Mouse (Mus musculus): ENCODE measurements around the gene 1700018B08Rik. TPM values are rescaled to one million over a fixed set of nuclear protein-coding genes. Genes with fewer than 3 reads are reported as not detected.

Gene 1700018B08Rik
- polyA plus RNA-seq, 1 experiment from 2014 or later: not detected

GRCm38 (mm10) chr8:121570801-121571200 is 26.7 kb upstream of the 1700018B08Rik start:
- H3K27ac ChIP-seq (ENCODE audit: low read depth, low read length): no peak overlapping the region
- no peak overlapping the region for H3K9ac ChIP-seq (ENCODE audit: low read length)
- no peaks in the 10 kb centered on the region for H3K4me1 ChIP-seq (replicated peaks; ENCODE audit: control insufficient read depth, insufficient read depth, low read length)
- WGBS: 91% methylated on average over 17 of the region's 17 CpGs
- H3K4me2 ChIP-seq (ENCODE audit: low read depth, low read length, severe bottlenecking): no peak overlapping the region
- no peaks in the 10 kb centered on the region for H3K36me3 ChIP-seq (ENCODE audit: control insufficient read depth, insufficient read depth, low read length)
- no peaks in the 10 kb centered on the region for H3K27me3 ChIP-seq (ENCODE audit: control insufficient read depth, insufficient read depth, low read length)
- H3K4me3 ChIP-seq (ENCODE audit: low read depth, low read length): no peak overlapping the region
- DNase-seq (ENCODE audit: low spot score) (no peak), ATAC-seq (replicated peaks; ENCODE audit: low FRiP score) (no peak)
- no peaks in the 10 kb centered on the region for H3K9me3 ChIP-seq (ENCODE audit: control insufficient read depth, low read length)

- H3K36me3 ChIP-seq (ENCODE audit: control insufficient read depth, insufficient read depth, low read length): no peaks in the 10 kb centered on the region
- H3K4me3 ChIP-seq (ENCODE audit: low read depth, low read length): no peak overlapping the region
- no peaks in the 10 kb centered on the region for H3K4me1 ChIP-seq (replicated peaks; ENCODE audit: control insufficient read depth, insufficient read depth, low read length)
- no peak overlapping the region for H3K27ac ChIP-seq (ENCODE audit: low read depth, low read length)
- no peaks in the 10 kb centered on the region for H3K27me3 ChIP-seq (ENCODE audit: control insufficient read depth, insufficient read depth, low read length)
- no peaks in the 10 kb centered on the region for H3K9me3 ChIP-seq (ENCODE audit: control insufficient read depth, low read length)
- H3K9ac ChIP-seq (ENCODE audit: low read length): no peak overlapping the region
- 91% methylated on average over 21 of the region's 21 CpGs for WGBS
- no peak overlapping the region for H3K4me2 ChIP-seq (ENCODE audit: low read depth, low read length, severe bottlenecking)
- ATAC-seq (replicated peaks; ENCODE audit: low FRiP score) (no peak), DNase-seq (ENCODE audit: low spot score) (no peak)
These were observed 26.2 kb upstream of the 1700018B08Rik start for GRCm38 (mm10) chr8:121570335-121570734.

GRCm38 (mm10) chr8:121568321-121568720 is 24.2 kb upstream of the 1700018B08Rik start:
- H3K27ac ChIP-seq (ENCODE audit: low read depth, low read length): no peak overlapping the region
- ATAC-seq (replicated peaks; ENCODE audit: low FRiP score): no peak
- no peak overlapping the region for H3K9ac ChIP-seq (ENCODE audit: low read length)
- H3K4me3 ChIP-seq (ENCODE audit: low read depth, low read length): no peak overlapping the region
- WGBS: 91% methylated on average over 6 of the region's 6 CpGs
- H3K27me3 ChIP-seq (ENCODE audit: control insufficient read depth, insufficient read depth, low read length): no peaks in the 10 kb centered on the region
- H3K36me3 ChIP-seq (ENCODE audit: control insufficient read depth, insufficient read depth, low read length): no peaks in the 10 kb centered on the region
- no peak for DNase-seq (ENCODE audit: low spot score)
- H3K9me3 ChIP-seq (ENCODE audit: control insufficient read depth, low read length): no peaks in the 10 kb centered on the region
- no peak overlapping the region for H3K4me2 ChIP-seq (ENCODE audit: low read depth, low read length, severe bottlenecking)
- no peaks in the 10 kb centered on the region for H3K4me1 ChIP-seq (replicated peaks; ENCODE audit: control insufficient read depth, insufficient read depth, low read length)

- Histone ChIP-seq H3K9me3 (ENCODE audit: control insufficient read depth, low read length) (no peaks in the 10 kb centered on the region), H3K36me3 (ENCODE audit: control insufficient read depth, insufficient read depth, low read length) (no peaks in the 10 kb centered on the region; the same call in 1 of the 2 replicates), H3K4me3 (ENCODE audit: low read depth, low read length) (no peak overlapping the region), H3K9ac (ENCODE audit: low read length) (no peak overlapping the region), H3K27me3 (ENCODE audit: control insufficient read depth, insufficient read depth, low read length) (no peaks in the 10 kb centered on the region), H3K27ac (ENCODE audit: low read depth, low read length) (no peak overlapping the region), H3K4me2 (ENCODE audit: low read depth, low read length, severe bottlenecking) (no peak overlapping the region), H3K4me1 (replicated peaks; ENCODE audit: control insufficient read depth, insufficient read depth, low read length) (no peaks in the 10 kb centered on the region)
- ATAC-seq (replicated peaks; ENCODE audit: low FRiP score) (no peak), DNase-seq (ENCODE audit: low spot score) (no peak)
- WGBS: 82% methylated on average over 6 of the region's 6 CpGs
These were observed 19.6 kb upstream of the 1700018B08Rik start for GRCm38 (mm10) chr8:121563701-121564100.

- Histone ChIP-seq H3K27me3 (ENCODE audit: control insufficient read depth, insufficient read depth, low read length) (no peaks in the 10 kb centered on the region), H3K9me3 (ENCODE audit: control insufficient read depth, low read length) (no peaks in the 10 kb centered on the region), H3K4me2 (ENCODE audit: low read depth, low read length, severe bottlenecking) (no peak overlapping the region), H3K36me3 (ENCODE audit: control insufficient read depth, insufficient read depth, low read length) (no peaks in the 10 kb centered on the region; the same call in 1 of the 2 replicates), H3K4me3 (ENCODE audit: low read depth, low read length) (no peak overlapping the region), H3K9ac (ENCODE audit: low read length) (no peak overlapping the region), H3K4me1 (replicated peaks; ENCODE audit: control insufficient read depth, insufficient read depth, low read length) (no peaks in the 10 kb centered on the region), H3K27ac (ENCODE audit: low read depth, low read length) (no peak overlapping the region)
- ATAC-seq (replicated peaks; ENCODE audit: low FRiP score): no peak
- 83% methylated on average over 9 of the region's 9 CpGs for WGBS
- no peak for DNase-seq (ENCODE audit: low spot score)
These were observed 18.8 kb upstream of the 1700018B08Rik start for GRCm38 (mm10) chr8:121562941-121563351.

- DNase-seq (ENCODE audit: low spot score) (no peak), ATAC-seq (replicated peaks; ENCODE audit: low FRiP score) (no peak)
- H3K4me1 ChIP-seq (replicated peaks; ENCODE audit: control insufficient read depth, insufficient read depth, low read length): no peaks in the 10 kb centered on the region
- 90% methylated on average over 16 of the region's 16 CpGs for WGBS
- H3K9me3 ChIP-seq (ENCODE audit: control insufficient read depth, low read length): no peaks in the 10 kb centered on the region
- H3K4me2 ChIP-seq (ENCODE audit: low read depth, low read length, severe bottlenecking): no peak overlapping the region
- H3K9ac ChIP-seq (ENCODE audit: low read length): no peak overlapping the region
- no peaks in the 10 kb centered on the region; the same call in 1 of the 2 replicates for H3K36me3 ChIP-seq (ENCODE audit: control insufficient read depth, insufficient read depth, low read length)
- H3K27ac ChIP-seq (ENCODE audit: low read depth, low read length): no peak overlapping the region
- H3K27me3 ChIP-seq (ENCODE audit: control insufficient read depth, insufficient read depth, low read length): no peaks in the 10 kb centered on the region
- no peak overlapping the region for H3K4me3 ChIP-seq (ENCODE audit: low read depth, low read length)
These were observed 17.7 kb upstream of the 1700018B08Rik start for GRCm38 (mm10) chr8:121561636-121562345.

- no peak overlapping the region for H3K4me3 ChIP-seq (ENCODE audit: low read depth, low read length)
- H3K27me3 ChIP-seq (ENCODE audit: control insufficient read depth, insufficient read depth, low read length): no peaks in the 10 kb centered on the region
- no peak overlapping the region for H3K9ac ChIP-seq (ENCODE audit: low read length)
- no peaks in the 10 kb centered on the region for H3K9me3 ChIP-seq (ENCODE audit: control insufficient read depth, low read length)
- 94% methylated on average over 7 of the region's 7 CpGs for WGBS
- H3K27ac ChIP-seq (ENCODE audit: low read depth, low read length): no peak overlapping the region
- ATAC-seq (replicated peaks; ENCODE audit: low FRiP score) (no peak), DNase-seq (ENCODE audit: low spot score) (no peak)
- no peaks in the 10 kb centered on the region for H3K4me1 ChIP-seq (replicated peaks; ENCODE audit: control insufficient read depth, insufficient read depth, low read length)
- H3K4me2 ChIP-seq (ENCODE audit: low read depth, low read length, severe bottlenecking): no peak overlapping the region
- H3K36me3 ChIP-seq (ENCODE audit: control insufficient read depth, insufficient read depth, low read length): no peaks in the 10 kb centered on the region; the same call in 1 of the 2 replicates
These were observed 16.4 kb upstream of the 1700018B08Rik start for GRCm38 (mm10) chr8:121560432-121561100.

GRCm38 (mm10) chr8:121559801-121560200 is 15.7 kb upstream of the 1700018B08Rik start:
- no peaks in the 10 kb centered on the region for H3K4me1 ChIP-seq (replicated peaks; ENCODE audit: control insufficient read depth, insufficient read depth, low read length)
- 92% methylated on average over 12 of the region's 12 CpGs for WGBS
- ATAC-seq (replicated peaks; ENCODE audit: low FRiP score): no peak
- DNase-seq (ENCODE audit: low spot score): no peak
- no peaks in the 10 kb centered on the region for H3K27me3 ChIP-seq (ENCODE audit: control insufficient read depth, insufficient read depth, low read length)
- H3K4me2 ChIP-seq (ENCODE audit: low read depth, low read length, severe bottlenecking): no peak overlapping the region
- no peak overlapping the region for H3K4me3 ChIP-seq (ENCODE audit: low read depth, low read length)
- H3K27ac ChIP-seq (ENCODE audit: low read depth, low read length): no peak overlapping the region
- no peaks in the 10 kb centered on the region for H3K9me3 ChIP-seq (ENCODE audit: control insufficient read depth, low read length)
- no peak overlapping the region for H3K9ac ChIP-seq (ENCODE audit: low read length)
- no peaks in the 10 kb centered on the region; the same call in 1 of the 2 replicates for H3K36me3 ChIP-seq (ENCODE audit: control insufficient read depth, insufficient read depth, low read length)

Data from forebrain, embryonic 11.5 days (tissue).